8 mouse cellular contexts compared by ENCODE assay signal in genomic region chr11:79093986-79094695, GRCm38 (mm10). TPM values are rescaled to one million over a fixed set of nuclear protein-coding genes. Genes with fewer than 3 reads are reported as not detected.
DNase-seq lines count a peak whose midpoint lies in the region; ATAC-seq and TF ChIP-seq lines count a peak whose summit lies in the region.

No protein-coding gene starts in this region.

- 85% methylated on average over 10 of the region's 10 CpGs for WGBS in hindbrain, embryonic 11.5 days
- 80% methylated on average over 10 of the region's 10 CpGs for WGBS in hindbrain, embryonic 16.5 days
- WGBS in lung, postnatal 0 days = 61% methylated on average over 10 of the region's 10 CpGs
- WGBS in heart, embryonic 13.5 days = 58% methylated on average over 10 of the region's 10 CpGs
- WGBS in olfactory bulb, adult 2 months = 55% methylated on average over 10 of the region's 10 CpGs

- no peak for TF ChIP-seq POLR2A in olfactory bulb, adult 2 months (IDR thresholded peaks at IDR 0.05; ENCODE audit: insufficient read depth, low read depth, low read length)

- no peak for TF ChIP-seq CTCF in lung, postnatal 0 days (IDR thresholded peaks at IDR 0.05)
- TF ChIP-seq CTCF in olfactory bulb, adult 2 months (IDR thresholded peaks at IDR 0.05; ENCODE audit: insufficient read depth, low read depth, low read length) = no peak

- peak overlapping the region; percentile 90; the same call in 1 of the 2 replicates for H3K27ac ChIP-seq in hindbrain, embryonic 11.5 days (ENCODE audit: low read depth, low read length)
- H3K27ac ChIP-seq in hindbrain, embryonic 16.5 days (ENCODE audit: low read depth, low read length) = no peak overlapping the region; the same call in 1 of the 2 replicates
- peak overlapping the region; percentile 87 for H3K27ac ChIP-seq in lung, postnatal 0 days (ENCODE audit: low read length)
- peak overlapping the region; percentile 96 for H3K27ac ChIP-seq in heart, embryonic 13.5 days (replicated peaks)
- peak overlapping the region; percentile 97 for H3K27ac ChIP-seq in olfactory bulb, adult 2 months (ENCODE audit: insufficient read depth, low read depth, low read length)

- no peak for TF ChIP-seq EP300 in lung, postnatal 0 days (IDR thresholded peaks at IDR 0.05)

- H3K9me3 ChIP-seq in hindbrain, embryonic 11.5 days (ENCODE audit: control insufficient read depth, low read length) = no peaks in the 10 kb centered on the region
- H3K9me3 ChIP-seq in hindbrain, embryonic 16.5 days (ENCODE audit: control insufficient read depth, low read length) = no peaks in the 10 kb centered on the region
- H3K9me3 ChIP-seq in lung, postnatal 0 days (ENCODE audit: low read length) = no peaks in the 10 kb centered on the region
- H3K9me3 ChIP-seq in heart, embryonic 13.5 days = no peaks in the 10 kb centered on the region

- H3K9ac ChIP-seq in hindbrain, embryonic 11.5 days (ENCODE audit: low read depth, low read length) = no peak overlapping the region
- no peak overlapping the region for H3K9ac ChIP-seq in hindbrain, embryonic 16.5 days (ENCODE audit: low read depth, low read length)
- H3K9ac ChIP-seq in lung, postnatal 0 days (replicated peaks; ENCODE audit: low read depth) = no peak overlapping the region
- peak overlapping the region; percentile 60; the same call in 1 of the 2 replicates for H3K9ac ChIP-seq in heart, embryonic 13.5 days

- no peak for ATAC-seq in hindbrain, embryonic 11.5 days (ENCODE audit: low FRiP score)
- ATAC-seq in hindbrain, embryonic 16.5 days = no peak
- ATAC-seq in lung, postnatal 0 days = peak; percentile 13
- ATAC-seq in heart, embryonic 13.5 days (ENCODE audit: extremely low read depth, insufficient number of reproducible peaks, low FRiP score, low TSS enrichment) = no peak
- ATAC-seq in cerebellum, adult (ENCODE audit: insufficient number of reproducible peaks, low FRiP score, low TSS enrichment) = no peak

- no peaks in the 10 kb centered on the region for H3K27me3 ChIP-seq in hindbrain, embryonic 11.5 days (ENCODE audit: control insufficient read depth, insufficient read depth, low read length)
- no peaks in the 10 kb centered on the region for H3K27me3 ChIP-seq in hindbrain, embryonic 16.5 days (replicated peaks; ENCODE audit: control insufficient read depth, insufficient read depth, low read length)
- no peaks in the 10 kb centered on the region for H3K27me3 ChIP-seq in lung, postnatal 0 days (replicated peaks; ENCODE audit: insufficient read depth, low read length)
- no peaks in the 10 kb centered on the region for H3K27me3 ChIP-seq in heart, embryonic 13.5 days (replicated peaks)

- no peak overlapping the region for H3K4me2 ChIP-seq in hindbrain, embryonic 11.5 days (replicated peaks; ENCODE audit: low read depth, low read length)
- no peak overlapping the region for H3K4me2 ChIP-seq in hindbrain, embryonic 16.5 days (ENCODE audit: low read length)
- H3K4me2 ChIP-seq in lung, postnatal 0 days (replicated peaks; ENCODE audit: low read depth, low read length) = no peak overlapping the region
- 0 out of 2 replicates have a peak overlapping the region, but pooled peaks have one; percentile 4 for H3K4me2 ChIP-seq in heart, embryonic 13.5 days

- no peak overlapping the region for H3K4me3 ChIP-seq in hindbrain, embryonic 11.5 days (ENCODE audit: low read depth, low read length)
- H3K4me3 ChIP-seq in hindbrain, embryonic 16.5 days (ENCODE audit: low read length) = no peak overlapping the region
- H3K4me3 ChIP-seq in lung, postnatal 0 days (ENCODE audit: low read depth, low read length) = no peak overlapping the region
- H3K4me3 ChIP-seq in heart, embryonic 13.5 days = no peak overlapping the region
- no peak overlapping the region for H3K4me3 ChIP-seq in olfactory bulb, adult 2 months (ENCODE audit: insufficient read depth, low read depth, low read length)

- H3K4me1 ChIP-seq in hindbrain, embryonic 11.5 days (replicated peaks; ENCODE audit: control insufficient read depth, insufficient read depth, low read length) = 0 out of 2 replicates have a peak, but pooled peaks cover 8% of the 10 kb centered on the region
- H3K4me1 ChIP-seq in hindbrain, embryonic 16.5 days (ENCODE audit: control insufficient read depth, insufficient read depth, low read depth, low read length) = peaks cover 26% of the 10 kb centered on the region
- peaks cover 37% of the 10 kb centered on the region for H3K4me1 ChIP-seq in lung, postnatal 0 days (ENCODE audit: insufficient read depth, low read depth, low read length)
- H3K4me1 ChIP-seq in heart, embryonic 13.5 days = peaks cover 86% of the 10 kb centered on the region
- peaks cover 61% of the 10 kb centered on the region for H3K4me1 ChIP-seq in olfactory bulb, adult 2 months (ENCODE audit: control insufficient read depth, insufficient read depth, low read length)

- DNase-seq in hindbrain, embryonic 11.5 days (ENCODE audit: low spot score) = no peak
- no peak for DNase-seq in lung, postnatal 0 days (ENCODE audit: low spot score)
- DNase-seq in lung, postnatal 14 days = no peak
- no peak for DNase-seq in right cerebral cortex, postnatal 36 days (ENCODE audit: low spot score in 2 of 2)

- no peaks in the 10 kb centered on the region for H3K36me3 ChIP-seq in hindbrain, embryonic 11.5 days (ENCODE audit: control insufficient read depth, insufficient read depth, low read length)
- H3K36me3 ChIP-seq in hindbrain, embryonic 16.5 days (ENCODE audit: control insufficient read depth, insufficient read depth, low read length) = no peaks in the 10 kb centered on the region
- no peaks in the 10 kb centered on the region for H3K36me3 ChIP-seq in lung, postnatal 0 days (ENCODE audit: insufficient read depth, low read length)
- H3K36me3 ChIP-seq in heart, embryonic 13.5 days = no peaks in the 10 kb centered on the region

RNA-seq across cellular contexts. Expression of gene Ksr1, which starts 52.1 kb away (rescaled TPM):
- polyA plus RNA-seq in hindbrain, embryonic 11.5 days (2014; fragmentation: Nextera tagmentation; extraction: Ambion mirVana) = 3.9 and 4.3 TPM in 2 replicates
- 4.4 and 6.1 TPM in 2 replicates for polyA plus RNA-seq in hindbrain, embryonic 16.5 days (2015; fragmentation: Nextera tagmentation; extraction: Ambion mirVana)
- 2.3 TPM in 2 replicates for polyA plus RNA-seq in lung, postnatal 0 days (2015; fragmentation: Nextera tagmentation; extraction: Ambion mirVana)
- polyA plus RNA-seq in heart, embryonic 13.5 days (2015; fragmentation: Nextera tagmentation; extraction: Ambion mirVana) = 2.2 and 2.4 TPM in 2 replicates
- polyA plus RNA-seq in olfactory bulb, adult 2 months (2012; ENCODE audit: insufficient read depth, insufficient read length, low replicate concordance, missing spikeins) = not detected in 2 replicates
